Mouse (Mus musculus) lung, postnatal 10 days (tissue): ENCODE data around the gene Fpr-rs7.

ENCODE experiments used
- DNase-seq: peaks from one replicate; pipeline ENCODE4 v3.0.0; 2021

Gene Fpr-rs7

DNA sequence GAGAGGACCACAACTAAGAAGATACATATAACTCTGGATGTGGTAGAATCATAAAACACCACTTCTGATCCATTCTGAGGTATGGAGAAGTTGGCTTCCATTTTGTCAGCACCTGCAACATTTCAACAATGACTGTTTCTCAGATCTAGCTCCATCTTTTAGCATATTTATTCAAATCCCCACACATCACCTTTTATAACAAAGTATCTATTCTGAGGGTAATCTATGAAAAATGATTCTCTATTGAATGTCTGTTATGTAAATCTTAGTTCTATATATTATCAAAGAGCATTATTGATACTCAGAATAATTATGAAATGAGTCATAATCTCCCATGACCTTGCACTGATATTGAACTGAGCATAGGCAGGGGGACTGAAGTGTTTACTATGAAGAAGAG is at the start of gene Fpr-rs7:
Gene Fpr-rs7, minus strand, starts transcription at position 101 of the 400 bp plus-strand sequence.
- DNase-seq: no peak

DNA sequence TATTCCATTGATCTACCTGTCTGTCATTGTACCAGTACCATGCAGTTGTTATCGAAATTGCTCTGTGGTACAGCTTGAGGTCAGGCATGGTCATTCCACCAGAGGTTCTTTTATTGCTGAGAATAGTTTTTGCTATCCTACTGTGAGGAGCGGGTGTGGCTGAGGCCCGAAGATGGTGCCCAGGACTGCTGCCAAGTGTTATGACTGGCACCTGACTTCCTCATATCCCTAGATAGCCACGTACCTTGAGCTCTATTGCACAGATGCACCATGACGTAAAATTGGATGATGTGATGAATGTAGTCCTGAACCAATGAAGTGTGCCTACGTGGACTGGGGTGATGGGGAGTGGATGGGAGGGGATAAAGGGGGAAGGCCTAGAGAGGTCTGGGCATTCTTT is 39.9 kb downstream of the Fpr-rs7 start:
- DNase-seq: no peak

DNA sequence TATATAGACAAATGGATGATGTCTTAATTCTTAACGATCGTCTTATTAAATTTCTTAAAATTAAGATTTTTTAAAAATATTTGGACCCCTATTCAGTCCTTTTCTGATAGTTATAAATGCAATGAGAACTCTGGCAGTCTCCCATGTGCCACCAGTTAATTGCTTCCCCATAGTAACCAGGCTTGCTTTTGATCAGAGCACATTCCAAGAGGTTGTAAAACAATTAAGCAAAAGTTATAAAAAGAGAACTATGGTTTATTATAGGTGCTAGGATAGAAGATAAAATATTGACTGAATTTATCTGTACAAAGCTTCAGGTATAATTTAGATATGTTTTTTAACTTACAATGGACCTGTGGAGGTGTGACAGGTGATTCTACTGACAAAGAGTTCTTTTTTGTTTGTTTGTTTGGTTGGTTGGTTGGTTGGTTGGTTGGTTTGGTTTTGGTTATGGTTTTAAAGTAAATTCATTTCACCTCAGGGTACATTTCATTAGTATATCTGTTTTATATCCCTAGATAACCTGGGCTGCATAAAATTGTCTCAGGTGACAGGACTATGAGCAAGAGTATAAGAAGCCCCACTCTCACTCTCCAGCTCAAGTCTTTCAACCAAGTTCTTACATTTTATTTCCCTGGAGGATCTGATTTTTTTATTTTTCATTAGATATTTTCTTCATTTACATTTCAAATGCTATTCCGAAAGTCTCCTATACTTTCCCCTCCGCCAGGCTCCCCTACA is 42.2 kb downstream of the Fpr-rs7 start:
- DNase-seq: no peak
